Mouse (Mus musculus) inflammation-experienced regulatory T-cells, adult 6 months (primary cell): ENCODE data around the gene Atad3a. TPM values are rescaled to one million over a fixed set of nuclear protein-coding genes. Genes with fewer than 3 reads are reported as not detected.

Experiments
- ATAC-seq: one replicate; pipeline ENCODE4 v1.8.0; 2017
- polyA plus RNA-seq, 3 experiments: library from polyadenylated mRNA; unstranded; fragments of 100-300 nt; shearing (Covaris generic); gene quantifications; one replicate each; pipeline ENCODE4 v1.2.1; 2017

Atad3a gene
- polyA plus RNA-seq, 3 experiments from 2014 or later: 9.8 to 27.2 (median 21.7) TPM

DNA sequence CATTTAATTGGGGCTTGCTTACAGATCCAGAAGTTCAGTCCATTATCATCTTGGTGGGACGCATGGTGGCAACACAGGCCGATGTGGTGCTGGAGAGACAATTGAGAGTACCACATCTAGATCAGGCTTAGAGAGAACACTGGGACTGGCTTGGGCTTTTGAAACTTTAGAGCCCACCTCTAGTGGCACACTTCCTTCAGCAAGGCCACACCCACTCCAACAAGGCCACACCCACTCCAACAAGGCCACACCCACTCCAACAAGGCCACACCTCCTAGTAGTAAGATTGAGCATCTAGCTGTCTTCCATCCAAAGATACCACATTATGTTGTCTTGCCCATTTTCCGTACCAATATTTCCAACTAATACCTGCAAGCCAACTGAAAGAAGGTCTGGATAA is 68.5 kb downstream of the Atad3a start:
- ATAC-seq: no peak

Other genes starting within 250 kb of the Atad3a start
- gene Nadk, start 198.7 kb downstream of the Atad3a start, polyA plus RNA-seq: 10 to 100 TPM; 50.9 to 55.9 (median 53.2) TPM
- 1 to 10 TPM; 7.9 to 9.1 (median 8.5) TPM for gene Slc35e2, start 159.7 kb downstream of the Atad3a start, polyA plus RNA-seq
- gene Cdk11b, start 136.2 kb downstream of the Atad3a start, polyA plus RNA-seq: 100 to 1,000 TPM in 2 of 3 experiments, 10 to 100 TPM in 1; 75.2 to 139 (median 116) TPM
- gene Gm10563, start 115.7 kb downstream of the Atad3a start, polyA plus RNA-seq: 1 to 10 TPM in 1 of 3 experiments, not detected in 2; 1.7 TPM
- not detected for gene Mmp23, start 107.7 kb downstream of the Atad3a start, polyA plus RNA-seq
- 1 to 10 TPM; 3.1 to 5.2 (median 3.9) TPM for gene Mib2, start 91.9 kb downstream of the Atad3a start, polyA plus RNA-seq
- 1 to 10 TPM in 1 of 3 experiments, under 1 TPM in 2; 0.16 to 1.6 (median 0.96) TPM for gene Fndc10, start 66.8 kb downstream of the Atad3a start, polyA plus RNA-seq
- gene Ssu72, start 56.3 kb downstream of the Atad3a start, polyA plus RNA-seq: 100 to 1,000 TPM; 145 to 170 (median 154) TPM
- gene Tmem240, start 26.3 kb downstream of the Atad3a start, polyA plus RNA-seq: under 1 TPM; 0.13 to 0.16 (median 0.13) TPM
- gene Vwa1, start 13.6 kb upstream of the Atad3a start, polyA plus RNA-seq: under 1 TPM in 1 of 3 experiments, not detected in 2; 0.09 TPM
- not detected for gene Tmem88b, start 24.8 kb upstream of the Atad3a start, polyA plus RNA-seq
- gene Ankrd65, start 29.3 kb upstream of the Atad3a start, polyA plus RNA-seq: not detected
- gene Mrpl20, start 41.8 kb upstream of the Atad3a start, polyA plus RNA-seq: 100 to 1,000 TPM; 105 to 200 (median 117) TPM
- gene Ccnl2, start 51.4 kb upstream of the Atad3a start, polyA plus RNA-seq: 100 to 1,000 TPM in 2 of 3 experiments, 10 to 100 TPM in 1; 83.8 to 128 (median 117) TPM
- gene Aurkaip1, start 70.2 kb upstream of the Atad3a start, polyA plus RNA-seq: 100 to 1,000 TPM; 206 to 219 (median 211) TPM
- 10 to 100 TPM in 2 of 3 experiments, under 1 TPM in 1; 0.69 to 18.3 (median 16.4) TPM for gene Mxra8, start 78.6 kb upstream of the Atad3a start, polyA plus RNA-seq
- 1 to 10 TPM; 2.0 to 3.8 (median 3.5) TPM for gene Dvl1, start 86.3 kb upstream of the Atad3a start, polyA plus RNA-seq
- under 1 TPM; 0.16 to 0.40 (median 0.30) TPM for gene Tas1r3, start 102.3 kb upstream of the Atad3a start, polyA plus RNA-seq
- gene Cptp, start 108.3 kb upstream of the Atad3a start, polyA plus RNA-seq: 10 to 100 TPM; 14.2 to 19.2 (median 19.1) TPM
- 10 to 100 TPM; 81.9 to 88.2 (median 86.6) TPM for gene Ints11, start 108.5 kb upstream of the Atad3a start, polyA plus RNA-seq
- 10 to 100 TPM; 14.1 to 20.3 (median 15.8) TPM for gene Pusl1, start 130.7 kb upstream of the Atad3a start, polyA plus RNA-seq
- gene Acap3, start 130.7 kb upstream of the Atad3a start, polyA plus RNA-seq: 1 to 10 TPM; 4.0 to 9.1 (median 5.8) TPM
- gene Ube2j2, start 182.7 kb upstream of the Atad3a start, polyA plus RNA-seq: 10 to 100 TPM; 19.3 to 30.8 (median 29.6) TPM
- gene C1qtnf12, start 201.2 kb upstream of the Atad3a start, polyA plus RNA-seq: 1 to 10 TPM; 3.0 to 6.9 (median 5.6) TPM
- gene B3galt6, start 231.6 kb upstream of the Atad3a start, polyA plus RNA-seq: 1 to 10 TPM in 1 of 3 experiments, under 1 TPM in 2; 0.63 to 1.0 (median 0.90) TPM
- 100 to 1,000 TPM; 489 to 506 (median 496) TPM for gene Sdf4, start 231.8 kb upstream of the Atad3a start, polyA plus RNA-seq